Mouse (Mus musculus) lung, postnatal 36 days (tissue): Measurements from ENCODE around the gene Pak2.
"Not testable (repeated sequence)": the region's sequence is repeated elsewhere in the genome, so short reads cannot be mapped to it uniquely, and the experiment has no call there.

ENCODE experiments used
- DNase-seq: peaks from one replicate; pipeline ENCODE4 v3.0.0; 2022; ENCODE audit warnings: mixed read lengths

Gene Pak2

GRCm38 (mm10) chr16:32078991-32079511, at the start of gene Pak2:
TSS of gene Pak2 (minus strand) at chr16:32079342.
- DNase-seq, result peak; percentile 87

GRCm38 (mm10) chr16:32127046-32127445, 47.9 kb upstream of the Pak2 start:
- peak; percentile 60 for DNase-seq

- no peak for DNase-seq
These were observed 46.2 kb upstream of the Pak2 start for GRCm38 (mm10) chr16:32125364-32125763.

- DNase-seq, result peak; percentile 74
These were observed 45.5 kb upstream of the Pak2 start for GRCm38 (mm10) chr16:32124444-32125335.

GRCm38 (mm10) chr16:32124020-32124419, 44.9 kb upstream of the Pak2 start:
- DNase-seq, result no peak

- no peak for DNase-seq
These were observed 41.3 kb upstream of the Pak2 start for GRCm38 (mm10) chr16:32120454-32120853.

GRCm38 (mm10) chr16:32116186-32116585, 37.0 kb upstream of the Pak2 start:
- DNase-seq, result no peak

GRCm38 (mm10) chr16:32115781-32116180, 36.6 kb upstream of the Pak2 start:
- no peak for DNase-seq

GRCm38 (mm10) chr16:32114968-32115695, 36.0 kb upstream of the Pak2 start:
- peak; percentile 91 for DNase-seq

GRCm38 (mm10) chr16:32114406-32114805, 35.3 kb upstream of the Pak2 start:
- no peak for DNase-seq

- DNase-seq, result peak; percentile 91
These were observed 34.5 kb upstream of the Pak2 start for GRCm38 (mm10) chr16:32113541-32114218.

- DNase-seq, result peak; percentile 42
These were observed 32.0 kb upstream of the Pak2 start for GRCm38 (mm10) chr16:32110951-32111699.

GRCm38 (mm10) chr16:32108578-32108977, 29.4 kb upstream of the Pak2 start:
- no peak for DNase-seq

GRCm38 (mm10) chr16:32108170-32108569, 29.0 kb upstream of the Pak2 start:
- DNase-seq, result peak; percentile 32

GRCm38 (mm10) chr16:32107342-32108045, 28.4 kb upstream of the Pak2 start:
- DNase-seq, result peak; percentile 21

GRCm38 (mm10) chr16:32105698-32106097, 26.6 kb upstream of the Pak2 start:
- DNase-seq, result no peak

GRCm38 (mm10) chr16:32102295-32102694, 23.2 kb upstream of the Pak2 start:
- DNase-seq, result no peak

GRCm38 (mm10) chr16:32099638-32100150, 20.6 kb upstream of the Pak2 start, which contains the start of the genes Pigx and Cep19:
TSS of gene Pigx (minus strand) at chr16:32099740.
TSS of gene Cep19 (plus strand) at chr16:32099800.
- peak; percentile 92 for DNase-seq

- DNase-seq, result no peak
These were observed 19.9 kb upstream of the Pak2 start for GRCm38 (mm10) chr16:32098897-32099637.

GRCm38 (mm10) chr16:32097757-32098156, 18.6 kb upstream of the Pak2 start:
- not testable (repeated sequence) for DNase-seq
